Mouse (Mus musculus): ENCODE results near the gene Csad.

Csad gene

GRCm38 (mm10) chr15:102133314-102133713 lies 71.2 kb downstream of the Csad start:
- in situ Hi-C loops (cut with MseI, MboI): no loop called here

All from mouse trophoblast stem cell (cell line).